Mouse (Mus musculus) mature B cell (primary cell): ENCODE results near the gene Iqck.

ENCODE experiments used
- in situ Hi-C: fragments of 300-500 bp; cut with MboI; formaldehyde crosslinking; loops from 2 replicates; pipeline ENCODE4 v1.14.3; 2019

Gene Iqck

GRCm38 (mm10) chr7:118989275-118989856 lies 133.8 kb downstream of the Iqck start:
- in situ Hi-C loops, result no loop called here

- in situ Hi-C loops, result loop anchor here (5.0 kb wide), 1 partner anchor 218 kb away; no protein-coding TSS in a partner anchor
Measured at GRCm38 (mm10) chr7:118990282-118990681, 134.7 kb downstream of the Iqck start.

GRCm38 (mm10) chr7:118991341-118991884 lies 135.9 kb downstream of the Iqck start:
- in situ Hi-C loops, result loop anchor here (5.0 kb wide), 1 partner anchor 219 kb away; no protein-coding TSS in a partner anchor

GRCm38 (mm10) chr7:118992080-118992560 lies 136.6 kb downstream of the Iqck start:
- in situ Hi-C loops, result loop anchor here (5.0 kb wide), 1 partner anchor 220 kb away; no protein-coding TSS in a partner anchor

- in situ Hi-C loops, result loop anchor here (5.0 kb wide), 1 partner anchor 221 kb away; no protein-coding TSS in a partner anchor
Measured at GRCm38 (mm10) chr7:118992623-118993405, 137.3 kb downstream of the Iqck start.

- in situ Hi-C loops, result loop anchor here (5.0 kb wide), 1 partner anchor 221 kb away; no protein-coding TSS in a partner anchor
Measured at GRCm38 (mm10) chr7:118993597-118994230, 138.2 kb downstream of the Iqck start.

GRCm38 (mm10) chr7:118994231-118994842 lies 138.8 kb downstream of the Iqck start:
- in situ Hi-C loops, result loop anchor here (5.0 kb wide), 1 partner anchor 222 kb away; no protein-coding TSS in a partner anchor

- in situ Hi-C loops, result no loop called here
Measured at GRCm38 (mm10) chr7:118995007-118995406, 139.5 kb downstream of the Iqck start, which contains the start of gene Gprc5b. Gprc5b (minus strand) TSS chr7:118995211.

GRCm38 (mm10) chr7:118995671-118996070 lies 140.1 kb downstream of the Iqck start:
- in situ Hi-C loops, result no loop called here

GRCm38 (mm10) chr7:118996137-118996837 lies 140.7 kb downstream of the Iqck start:
- in situ Hi-C loops, result no loop called here

GRCm38 (mm10) chr7:118999857-119000256 lies 144.3 kb downstream of the Iqck start:
- in situ Hi-C loops, result no loop called here

GRCm38 (mm10) chr7:119001965-119002364 lies 146.4 kb downstream of the Iqck start:
- in situ Hi-C loops, result no loop called here

- in situ Hi-C loops, result no loop called here
Measured at GRCm38 (mm10) chr7:119002501-119002900, 146.9 kb downstream of the Iqck start.

GRCm38 (mm10) chr7:119010854-119011529 lies 155.4 kb downstream of the Iqck start:
- in situ Hi-C loops, result no loop called here

- in situ Hi-C loops, result no loop called here
Measured at GRCm38 (mm10) chr7:119015736-119016135, 160.2 kb downstream of the Iqck start.

GRCm38 (mm10) chr7:119019537-119019936 lies 164.0 kb downstream of the Iqck start:
- in situ Hi-C loops, result no loop called here
